Mouse (Mus musculus) retina, adult 2 months (tissue): Measurements from ENCODE around the gene Ablim1.

Source experiments
- DNase-seq: peaks from one replicate; pipeline ENCODE4 v3.0.0-alpha.2; 2012; ENCODE audit warnings: low read depth, low spot score

Gene Ablim1

GRCm38 (mm10) chr19:57127523-57127922, 187.2 kb downstream of the Ablim1 start:
- no peak for DNase-seq

- no peak for DNase-seq
Observed at GRCm38 (mm10) chr19:57126950-57127349, 187.8 kb downstream of the Ablim1 start.

GRCm38 (mm10) chr19:57124906-57125305, 189.8 kb downstream of the Ablim1 start:
- DNase-seq: no peak

- DNase-seq: no peak
Observed at GRCm38 (mm10) chr19:57124138-57124519, 190.6 kb downstream of the Ablim1 start.

DNA sequence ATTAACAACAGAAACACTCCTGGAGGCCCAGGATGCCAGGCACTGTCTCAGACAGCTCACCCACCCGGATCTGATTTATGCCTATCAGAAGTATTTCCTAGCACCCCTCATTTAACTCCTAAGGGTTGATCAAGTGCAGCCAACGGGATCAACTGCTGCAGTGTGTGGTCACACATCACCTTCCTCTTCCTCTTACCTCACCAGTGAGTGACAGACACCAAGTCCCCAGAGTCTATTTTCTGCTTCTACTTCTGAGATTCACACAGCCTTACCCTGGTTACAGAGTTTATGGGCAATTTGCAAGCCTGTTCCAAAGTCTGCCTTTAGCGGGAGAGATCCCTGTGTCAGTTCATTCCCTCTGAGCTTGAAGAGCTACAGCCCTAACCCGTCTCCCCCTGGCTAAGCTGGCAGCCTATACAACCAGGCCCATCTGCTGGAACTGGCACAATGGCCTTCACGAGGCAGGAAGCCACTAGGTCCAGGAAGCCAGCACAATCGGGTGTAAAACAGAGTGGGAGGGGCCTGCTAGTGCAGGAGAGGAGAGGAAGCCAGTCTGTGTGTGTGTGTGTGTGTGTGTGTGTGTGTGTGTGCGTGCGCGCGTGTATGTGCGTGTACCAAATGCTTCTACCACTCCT, 191.1 kb downstream of the Ablim1 start:
- DNase-seq: no peak

DNA sequence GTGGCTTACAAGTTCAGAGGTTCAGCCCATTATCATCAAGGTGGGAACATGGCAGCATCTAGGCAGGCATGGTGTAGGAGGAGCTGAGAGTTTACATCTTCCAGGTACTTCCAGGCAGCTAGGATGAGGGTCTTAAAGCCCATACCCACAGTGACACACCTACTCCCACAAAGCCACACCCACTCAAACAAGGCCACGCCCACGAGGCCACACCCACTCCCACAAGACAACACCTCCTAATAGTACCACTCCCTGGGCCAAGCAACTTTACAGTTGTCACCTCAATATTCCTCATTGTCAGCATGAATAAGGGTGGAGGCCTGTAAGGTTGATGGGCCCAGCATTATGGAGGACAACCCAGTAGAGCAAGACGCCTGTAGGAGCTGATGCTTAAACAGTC, 192.5 kb downstream of the Ablim1 start:
- no peak for DNase-seq

DNA sequence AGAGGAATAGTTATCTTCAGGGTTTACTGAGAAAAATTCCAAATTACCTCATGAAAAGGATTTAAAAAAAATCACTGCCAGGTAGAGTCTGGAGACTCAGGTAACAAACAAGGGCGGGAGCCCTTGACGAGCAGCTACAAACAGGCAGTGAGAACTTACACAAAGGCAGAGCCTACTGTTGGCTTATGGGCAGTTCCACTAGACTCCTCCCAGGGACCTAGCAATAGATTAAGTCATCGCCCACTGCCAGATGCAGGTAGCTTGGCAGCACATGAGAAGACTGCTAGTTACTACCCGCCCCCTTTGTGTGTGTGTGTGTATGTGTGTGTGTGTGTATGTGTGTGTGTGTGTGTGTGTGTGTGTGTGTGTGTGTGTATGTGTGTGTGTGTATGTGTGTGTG, 193.7 kb downstream of the Ablim1 start:
- DNase-seq: no peak

DNA sequence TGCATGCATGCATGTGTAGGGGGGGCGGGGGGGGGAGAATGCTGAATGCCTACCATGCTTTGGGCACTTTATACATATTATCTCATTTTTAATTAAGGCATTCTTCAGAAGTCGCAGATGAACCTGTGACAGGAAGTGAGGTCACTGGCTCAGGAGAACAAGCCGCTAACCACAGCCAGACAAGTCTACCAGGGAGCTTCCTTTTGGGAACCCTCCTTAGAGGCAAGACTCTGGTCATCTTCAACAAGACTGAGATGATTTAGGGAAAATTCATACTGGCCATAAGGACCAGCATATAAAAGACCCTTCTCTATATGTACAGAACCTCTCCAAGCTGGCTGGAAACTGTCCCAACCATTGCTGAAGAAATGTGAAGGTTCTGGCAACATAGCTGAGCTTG, 195.1 kb downstream of the Ablim1 start:
- DNase-seq: no peak

DNA sequence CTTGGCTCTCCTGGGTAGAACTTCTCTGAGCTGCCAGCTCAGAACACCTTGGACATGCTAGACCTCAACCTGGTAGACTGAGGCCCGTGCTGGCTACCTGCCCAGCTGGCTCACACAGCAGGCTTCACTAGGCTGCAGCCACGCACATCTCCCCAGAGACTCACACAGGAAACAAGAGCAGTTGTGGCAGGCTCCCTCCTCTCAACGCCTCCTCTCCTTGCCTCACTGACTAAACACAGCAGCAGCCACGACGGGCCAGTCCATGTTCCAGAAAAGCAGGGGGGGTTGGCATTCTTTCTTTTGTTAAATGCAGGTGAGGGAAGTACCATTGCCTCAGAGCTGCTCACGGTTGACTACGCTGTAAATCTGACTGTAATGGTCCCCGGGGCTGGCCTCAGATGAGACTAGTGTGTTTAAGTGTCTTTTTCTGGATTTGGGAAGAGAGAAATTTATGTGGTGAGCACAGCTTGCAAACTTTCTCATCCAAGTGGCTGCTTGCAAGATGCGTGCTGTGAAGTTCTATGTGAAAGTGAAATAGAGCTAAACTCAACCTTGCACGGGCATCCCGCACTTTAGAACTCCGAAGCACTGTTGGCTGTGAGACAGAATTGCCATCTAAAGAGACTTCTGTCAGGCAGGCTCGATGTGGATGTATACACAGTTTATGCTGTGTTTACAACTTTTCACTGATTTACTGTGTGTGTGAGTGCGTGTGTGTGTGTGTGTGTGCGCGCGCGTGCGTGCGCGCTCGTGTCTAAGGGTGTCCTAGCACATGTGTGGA, 195.7 kb downstream of the Ablim1 start:
- DNase-seq: no peak

DNA sequence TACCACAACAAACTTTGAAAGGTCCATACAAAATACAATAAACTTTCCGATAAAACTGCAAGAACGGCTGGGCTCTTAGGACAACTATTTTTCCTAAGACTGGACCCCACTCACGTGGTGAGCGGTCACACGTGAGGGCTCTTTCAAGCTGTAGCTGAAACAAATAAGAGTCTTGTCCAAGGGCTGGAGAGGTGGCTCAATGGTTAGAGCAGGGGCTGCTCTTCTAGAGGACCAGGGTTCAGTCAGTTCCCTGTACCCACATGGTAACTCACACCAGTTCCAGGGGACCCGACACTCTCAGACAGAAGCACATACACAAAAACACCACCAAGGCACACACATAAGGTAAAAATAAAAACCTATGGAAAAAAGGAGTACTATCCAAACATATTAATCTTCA, 197.0 kb downstream of the Ablim1 start:
- no peak for DNase-seq

GRCm38 (mm10) chr19:57116871-57117501, 197.7 kb downstream of the Ablim1 start:
- DNase-seq: no peak

DNA sequence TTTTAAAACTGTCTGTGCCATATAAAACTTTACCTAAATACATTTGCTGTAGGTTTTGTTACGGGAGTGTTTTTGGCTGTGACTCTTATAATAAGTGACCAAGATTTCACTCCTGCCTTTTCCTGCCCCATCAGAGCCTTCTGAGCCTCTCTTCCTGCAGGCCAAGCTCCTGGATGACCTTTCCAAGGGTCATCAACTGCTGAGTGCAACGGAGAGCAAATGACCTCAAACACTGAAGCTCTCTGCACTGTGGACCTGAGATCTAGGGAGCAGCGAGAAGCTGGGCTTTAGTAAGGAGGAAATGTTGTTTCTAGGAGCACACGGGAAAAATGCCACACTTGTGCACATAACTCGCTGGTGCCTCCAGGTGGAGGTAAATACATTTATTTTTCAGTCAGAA, 199.0 kb downstream of the Ablim1 start:
- no peak for DNase-seq

DNA sequence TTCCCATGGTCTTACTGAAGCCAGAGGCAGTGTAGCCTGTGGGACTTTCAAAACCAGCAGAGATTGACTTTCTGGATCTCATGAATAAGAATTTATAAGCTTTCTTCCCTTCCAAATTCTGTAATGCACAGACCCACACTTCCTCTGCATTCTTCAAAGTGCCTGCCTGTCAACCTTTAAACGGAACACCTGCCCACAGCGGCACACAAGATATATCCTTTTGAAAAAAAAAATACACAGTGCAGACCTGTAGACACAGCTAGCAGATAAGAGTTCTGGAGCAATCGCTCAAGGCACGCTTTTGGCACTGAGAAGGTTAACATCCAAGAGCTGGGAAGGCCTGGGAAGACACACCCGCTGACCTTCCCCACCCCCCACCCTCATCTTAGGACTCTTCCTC, 199.8 kb downstream of the Ablim1 start:
- no peak for DNase-seq

DNA sequence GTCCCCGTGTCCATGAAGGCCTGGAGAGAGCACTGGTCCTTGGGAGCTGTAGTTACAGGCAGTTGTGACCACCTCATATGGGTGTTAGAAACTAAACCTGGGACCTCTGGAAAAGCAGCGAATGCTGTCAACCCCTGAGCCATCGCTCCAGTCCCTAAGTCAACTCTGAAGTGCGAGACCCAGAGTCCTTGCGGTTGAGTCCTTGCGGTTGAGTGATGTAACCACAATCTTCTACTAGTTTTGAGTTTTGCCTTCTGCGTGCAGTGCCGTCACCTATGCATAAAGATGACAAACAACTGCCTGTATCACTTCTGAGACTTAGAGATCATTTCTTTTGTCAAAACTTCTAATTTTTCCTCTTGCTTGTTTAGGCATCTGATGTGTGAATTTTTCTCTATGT, 200.7 kb downstream of the Ablim1 start:
- no peak for DNase-seq

- DNase-seq: no peak
Observed at GRCm38 (mm10) chr19:57112816-57113406, 201.8 kb downstream of the Ablim1 start.

DNA sequence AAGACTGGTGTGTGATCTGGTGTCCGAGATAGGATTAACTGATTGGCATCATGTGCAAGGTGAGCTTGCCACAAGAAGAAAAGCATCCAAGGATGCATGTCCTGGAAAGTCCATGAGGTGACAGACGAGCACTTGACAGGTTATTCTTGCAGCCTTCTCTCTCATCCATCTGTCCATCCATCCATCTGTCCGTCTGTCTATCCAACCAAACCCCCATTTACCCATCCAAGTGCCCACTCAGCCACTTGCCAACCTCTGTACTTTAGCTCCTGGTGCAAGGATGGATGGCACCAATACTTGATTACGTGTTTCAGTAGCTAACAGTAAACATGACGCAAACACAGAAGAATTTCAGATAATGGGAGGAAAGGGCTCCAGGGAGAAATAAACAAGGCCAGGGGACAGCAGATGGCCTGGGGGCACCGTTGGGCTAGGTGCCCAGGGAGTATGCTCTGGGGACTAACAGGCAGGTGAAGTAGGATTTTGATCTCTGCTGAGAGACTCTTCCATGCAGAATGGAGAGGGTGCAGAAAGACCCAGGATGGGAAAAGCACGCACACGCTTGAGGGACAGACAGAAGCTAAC, 202.4 kb downstream of the Ablim1 start:
- DNase-seq: no peak

DNA sequence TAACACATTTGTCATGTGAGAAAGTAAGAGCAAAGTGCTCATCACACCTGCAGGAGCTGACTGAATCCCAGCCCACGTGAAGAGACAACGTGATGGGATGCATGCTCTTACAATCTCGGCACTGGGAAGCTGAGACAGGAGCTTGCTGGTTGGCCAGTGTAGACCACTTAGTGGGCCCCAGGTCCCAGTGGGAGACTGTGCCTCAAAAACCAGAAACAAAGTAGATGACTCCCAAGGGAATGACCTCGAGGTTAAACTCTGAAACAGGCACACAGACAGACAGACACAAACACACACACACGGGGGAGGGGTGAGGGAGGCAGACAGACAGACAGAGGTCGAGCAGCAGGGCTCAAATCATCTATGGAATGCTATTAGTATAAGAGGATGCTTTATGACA, 203.4 kb downstream of the Ablim1 start:
- DNase-seq: no peak

DNA sequence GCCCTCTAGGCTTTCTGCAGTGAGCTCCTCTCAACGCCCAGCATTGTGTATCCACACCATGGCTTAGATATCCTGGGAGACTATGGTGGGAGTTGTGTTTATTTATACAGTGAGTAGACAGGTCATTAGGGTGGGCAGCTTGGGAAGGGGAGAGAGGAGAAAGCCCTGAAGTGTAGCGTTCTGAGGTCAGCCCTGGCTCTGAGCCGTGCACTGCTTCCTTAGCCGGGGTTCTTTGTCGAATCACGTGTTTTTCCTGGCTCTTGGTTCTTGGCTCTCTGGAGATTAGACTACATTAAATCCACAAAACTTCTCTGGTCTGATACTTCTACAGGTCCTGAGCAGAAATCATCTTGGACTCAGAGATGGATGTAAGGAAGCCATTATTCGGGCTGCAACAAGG, 205.1 kb downstream of the Ablim1 start:
- no peak for DNase-seq

DNA sequence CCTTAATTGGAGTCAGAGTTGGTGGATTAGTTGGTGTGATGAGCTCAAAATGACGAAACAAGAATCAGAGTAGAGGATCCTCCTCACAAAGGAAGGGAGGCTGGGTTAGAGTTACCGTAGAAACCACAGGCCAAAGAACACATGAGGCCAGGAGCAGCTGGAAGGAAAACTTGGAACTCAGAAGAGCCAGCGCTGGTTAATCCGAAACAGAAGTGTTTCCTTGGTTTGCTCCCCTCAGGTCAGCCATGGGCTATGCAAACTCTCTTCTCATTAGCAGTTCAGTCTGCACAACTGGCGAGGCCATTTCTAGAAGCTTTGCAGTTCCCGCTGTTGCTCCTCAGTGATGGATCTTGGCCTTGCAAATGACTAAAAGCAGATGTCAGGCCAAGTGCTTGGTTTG, 208.2 kb downstream of the Ablim1 start:
- no peak for DNase-seq

- no peak for DNase-seq
Observed at GRCm38 (mm10) chr19:57106031-57106430, 208.7 kb downstream of the Ablim1 start.

- no peak for DNase-seq
Observed at GRCm38 (mm10) chr19:57105156-57105555, 209.6 kb downstream of the Ablim1 start.

GRCm38 (mm10) chr19:57104171-57104748, 210.5 kb downstream of the Ablim1 start:
- no peak for DNase-seq
